Mouse (Mus musculus): ENCODE data around the gene Galntl5. TPM values are rescaled to one million over a fixed set of nuclear protein-coding genes. Genes with fewer than 3 reads are reported as not detected.

Gene Galntl5
- polyA plus RNA-seq, 1 experiment from 2014 or later, result not detected

DNA sequence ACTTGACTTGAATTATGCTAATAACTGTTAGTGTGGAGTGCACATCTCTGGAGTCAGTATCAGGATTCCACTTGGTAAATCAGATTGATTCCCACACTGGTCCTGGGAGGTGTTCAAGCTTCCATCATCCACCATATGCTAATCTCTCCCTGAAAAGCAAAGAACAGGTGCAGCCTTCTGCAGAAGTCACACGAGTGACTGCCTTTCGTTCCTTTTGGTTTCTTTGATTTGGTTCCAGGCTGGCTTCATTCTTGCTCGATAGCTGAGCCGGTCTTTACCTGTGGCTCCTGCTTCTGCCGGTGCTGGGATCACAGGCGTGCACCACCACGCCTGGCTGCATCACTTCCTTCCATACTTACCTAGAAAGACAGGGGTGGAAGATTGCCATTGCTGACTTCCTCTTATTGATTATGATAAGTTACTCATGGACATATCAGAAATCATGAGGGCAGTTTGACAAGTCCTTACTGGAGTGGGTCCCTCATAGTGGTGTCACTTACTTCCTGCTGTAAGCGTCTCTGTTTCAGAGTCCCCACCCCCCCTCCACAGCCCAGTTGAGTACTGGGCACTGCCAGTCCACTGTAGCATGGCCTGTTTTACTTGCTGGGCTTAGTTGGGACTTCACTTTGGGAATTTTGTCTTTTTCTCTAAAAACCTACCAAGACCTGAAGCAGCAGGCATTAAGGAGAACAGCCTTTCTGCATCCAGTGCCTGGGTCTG is 71.7 kb downstream of the Galntl5 start:
- Histone ChIP-seq H3K36me3 (ENCODE audit: control insufficient read depth, insufficient read depth) (peaks cover 20% of the 10 kb centered on the region), H3K9me3 (replicated peaks; ENCODE audit: control insufficient read depth, low read length) (no peaks in the 10 kb centered on the region), H3K4me1 (ENCODE audit: control insufficient read depth, insufficient read depth, low read length) (peaks cover 8% of the 10 kb centered on the region; the same call in 1 of the 2 replicates), H3K9ac (ENCODE audit: low read length) (no peak overlapping the region), H3K4me3 (ENCODE audit: low read length) (no peak overlapping the region), H3K4me2 (ENCODE audit: low read depth, low read length) (no peak overlapping the region), H3K27me3 (ENCODE audit: control insufficient read depth, insufficient read depth, low read length) (no peaks in the 10 kb centered on the region), H3K27ac (ENCODE audit: low read length) (no peak overlapping the region)
- ATAC-seq (replicated peaks; ENCODE audit: extremely low read depth, insufficient read depth, low FRiP score), result no peak
- WGBS, result 83% methylated on average over 8 of the region's 8 CpGs

DNA sequence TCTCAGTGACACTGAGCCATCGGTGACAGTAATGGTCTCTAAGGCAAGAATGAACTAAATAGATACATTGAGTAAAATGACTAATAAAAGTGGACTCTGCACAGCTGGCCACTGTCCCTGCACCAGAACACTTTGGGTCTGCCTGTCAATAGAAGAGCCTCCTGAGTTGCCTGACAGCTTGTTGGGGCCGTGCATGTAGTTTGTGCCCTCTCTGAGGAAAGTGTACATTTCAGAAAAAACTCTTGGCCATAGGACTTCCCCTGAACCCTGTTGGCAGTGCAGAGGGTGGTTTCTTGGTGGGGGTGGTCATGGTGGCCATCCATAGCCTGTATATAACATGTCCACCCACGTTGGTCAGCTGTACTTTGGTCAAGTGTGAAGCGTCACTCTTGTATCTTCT is 73.2 kb downstream of the Galntl5 start:
- no peak overlapping the region for H3K27ac ChIP-seq (ENCODE audit: low read length)

GRCm38 (mm10) chr5:25256686-25257085 is 75.4 kb downstream of the Galntl5 start:
- ATAC-seq (replicated peaks; ENCODE audit: extremely low read depth, insufficient read depth, low FRiP score), result no peak
- Histone ChIP-seq H3K27ac (ENCODE audit: low read length) (no peak overlapping the region), H3K9me3 (replicated peaks; ENCODE audit: control insufficient read depth, low read length) (no peaks in the 10 kb centered on the region), H3K36me3 (ENCODE audit: control insufficient read depth, insufficient read depth) (peaks cover 27% of the 10 kb centered on the region), H3K4me3 (ENCODE audit: low read length) (no peak overlapping the region), H3K9ac (ENCODE audit: low read length) (no peak overlapping the region), H3K27me3 (ENCODE audit: control insufficient read depth, insufficient read depth, low read length) (no peaks in the 10 kb centered on the region), H3K4me2 (ENCODE audit: low read depth, low read length) (no peak overlapping the region), H3K4me1 (ENCODE audit: control insufficient read depth, insufficient read depth, low read length) (peaks cover 8% of the 10 kb centered on the region; the same call in 1 of the 2 replicates)
- WGBS, result 78% methylated on average over 2 of the region's 2 CpGs

More for the DNA sequence above, 73.2 kb downstream of the Galntl5 start:
- H3K9me3 ChIP-seq (replicated peaks; ENCODE audit: control insufficient read depth, low read length), result no peaks in the 10 kb centered on the region
- no peak overlapping the region for H3K9ac ChIP-seq (ENCODE audit: low read length)
- peaks cover 8% of the 10 kb centered on the region; the same call in 1 of the 2 replicates for H3K4me1 ChIP-seq (ENCODE audit: control insufficient read depth, insufficient read depth, low read length)
- no peak overlapping the region for H3K4me3 ChIP-seq (ENCODE audit: low read length)
- H3K36me3 ChIP-seq (ENCODE audit: control insufficient read depth, insufficient read depth), result peaks cover 31% of the 10 kb centered on the region
- ATAC-seq (replicated peaks; ENCODE audit: extremely low read depth, insufficient read depth, low FRiP score), result no peak
- no peaks in the 10 kb centered on the region for H3K27me3 ChIP-seq (ENCODE audit: control insufficient read depth, insufficient read depth, low read length)
- H3K4me2 ChIP-seq (ENCODE audit: low read depth, low read length), result no peak overlapping the region
- WGBS, result 96% methylated on average over 4 of the region's 4 CpGs

GRCm38 (mm10) chr5:25261452-25261851 is 80.2 kb downstream of the Galntl5 start:
- Histone ChIP-seq H3K9me3 (replicated peaks; ENCODE audit: control insufficient read depth, low read length) (no peaks in the 10 kb centered on the region), H3K4me3 (ENCODE audit: low read length) (no peak overlapping the region), H3K4me2 (ENCODE audit: low read depth, low read length) (no peak overlapping the region), H3K36me3 (ENCODE audit: control insufficient read depth, insufficient read depth) (peaks cover 42% of the 10 kb centered on the region), H3K27ac (ENCODE audit: low read length) (no peak overlapping the region), H3K27me3 (ENCODE audit: control insufficient read depth, insufficient read depth, low read length) (no peaks in the 10 kb centered on the region), H3K4me1 (ENCODE audit: control insufficient read depth, insufficient read depth, low read length) (no peaks in the 10 kb centered on the region), H3K9ac (ENCODE audit: low read length) (no peak overlapping the region)
- 72% methylated on average over 6 of the region's 6 CpGs for WGBS
- ATAC-seq (replicated peaks; ENCODE audit: extremely low read depth, insufficient read depth, low FRiP score), result no peak

DNA sequence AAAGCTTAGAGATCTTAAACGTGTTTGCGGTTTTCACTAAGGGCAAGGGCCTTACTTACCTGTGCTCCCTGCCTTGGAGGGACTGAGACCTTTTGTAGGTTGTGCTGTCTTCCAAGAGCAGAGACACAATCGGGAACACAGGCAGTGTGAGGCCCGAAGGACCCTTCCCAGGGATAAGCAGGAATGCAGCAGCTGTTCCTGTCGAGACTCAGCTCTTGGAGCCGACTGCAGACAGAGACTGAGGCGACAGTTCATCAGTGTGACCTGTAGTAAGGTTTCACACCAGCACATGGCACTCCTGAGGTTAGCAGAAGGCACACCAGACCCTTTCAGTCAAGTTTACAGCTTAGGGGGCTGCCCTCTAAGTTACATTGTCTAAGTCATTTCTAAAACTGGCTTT is 81.0 kb downstream of the Galntl5 start:
- H3K9ac ChIP-seq (ENCODE audit: low read length), result no peak overlapping the region
- H3K27me3 ChIP-seq (ENCODE audit: control insufficient read depth, insufficient read depth, low read length), result no peaks in the 10 kb centered on the region
- peaks cover 48% of the 10 kb centered on the region for H3K36me3 ChIP-seq (ENCODE audit: control insufficient read depth, insufficient read depth)
- H3K4me3 ChIP-seq (ENCODE audit: low read length), result no peak overlapping the region
- WGBS, result 66% methylated on average over 7 of the region's 7 CpGs
- H3K27ac ChIP-seq (ENCODE audit: low read length), result no peak overlapping the region
- no peaks in the 10 kb centered on the region for H3K9me3 ChIP-seq (replicated peaks; ENCODE audit: control insufficient read depth, low read length)
- ATAC-seq (replicated peaks; ENCODE audit: extremely low read depth, insufficient read depth, low FRiP score), result no peak
- no peaks in the 10 kb centered on the region for H3K4me1 ChIP-seq (ENCODE audit: control insufficient read depth, insufficient read depth, low read length)
- H3K4me2 ChIP-seq (ENCODE audit: low read depth, low read length), result no peak overlapping the region

DNA sequence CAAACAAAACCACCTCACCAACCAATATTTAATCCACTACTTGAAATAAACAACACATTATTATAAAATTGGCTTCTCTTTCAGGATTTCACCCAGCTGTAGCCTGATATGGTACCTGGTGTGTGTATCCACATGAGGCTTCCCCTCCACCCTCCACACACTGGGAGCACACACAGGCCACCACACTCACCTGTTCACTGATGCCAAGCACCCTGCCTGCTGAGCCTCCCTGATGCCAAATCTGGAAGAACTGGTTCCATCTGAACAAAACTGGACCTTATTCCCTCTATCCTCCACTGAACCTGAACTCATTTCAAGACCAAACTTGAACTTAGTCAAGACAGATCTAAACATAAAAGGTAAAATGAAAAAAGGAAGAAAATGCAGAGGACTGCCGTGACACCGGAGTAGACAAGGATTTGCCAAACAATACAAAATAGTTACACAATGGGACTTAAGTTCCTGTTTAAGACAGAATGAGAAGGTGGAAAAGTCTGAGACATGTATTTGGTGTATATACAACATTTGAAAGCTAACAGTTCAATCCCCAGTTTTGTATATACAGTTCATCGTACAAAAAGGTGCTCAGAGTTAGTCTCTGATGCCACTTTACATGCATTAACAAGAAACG is 87.1 kb downstream of the Galntl5 start:
- H3K27me3 ChIP-seq (ENCODE audit: control insufficient read depth, insufficient read depth, low read length), result no peaks in the 10 kb centered on the region
- no peaks in the 10 kb centered on the region for H3K9me3 ChIP-seq (replicated peaks; ENCODE audit: control insufficient read depth, low read length)
- H3K4me2 ChIP-seq (ENCODE audit: low read depth, low read length), result no peak overlapping the region
- H3K4me3 ChIP-seq (ENCODE audit: low read length), result no peak overlapping the region
- 90% methylated on average over 4 of the region's 4 CpGs for WGBS
- no peak overlapping the region for H3K9ac ChIP-seq (ENCODE audit: low read length)
- no peak overlapping the region for H3K27ac ChIP-seq (ENCODE audit: low read length)
- H3K4me1 ChIP-seq (ENCODE audit: control insufficient read depth, insufficient read depth, low read length), result no peaks in the 10 kb centered on the region
- H3K36me3 ChIP-seq (ENCODE audit: control insufficient read depth, insufficient read depth), result peaks cover 38% of the 10 kb centered on the region
- ATAC-seq (replicated peaks; ENCODE audit: extremely low read depth, insufficient read depth, low FRiP score), result no peak

Small RNA genes lying within 50 kb of the gene (microRNA-seq; reads per million reads assigned to microRNA genes)
- not detected for gene Gm26051

Other genes starting within 250 kb of the Galntl5 start
- 104 and 125 TPM in 2 replicates for gene Prkag2, start 80.8 kb upstream of the Galntl5 start, polyA plus RNA-seq (2015; fragmentation: Nextera tagmentation; extraction: Ambion mirVana)
- gene Galnt11, start 40.4 kb downstream of the Galntl5 start, polyA plus RNA-seq (2015; fragmentation: Nextera tagmentation; extraction: Ambion mirVana), result 34.0 and 36.2 TPM in 2 replicates
- not detected in 2 replicates for gene E130116L18Rik, start 41.7 kb downstream of the Galntl5 start, polyA plus RNA-seq (2015; fragmentation: Nextera tagmentation; extraction: Ambion mirVana)

Measured in heart, embryonic 16.5 days (tissue).